Mouse (Mus musculus) heart, embryonic 12.5 days (tissue): ENCODE results near the gene C3. TPM values are rescaled to one million over a fixed set of nuclear protein-coding genes. Genes with fewer than 3 reads are reported as not detected.

Experiments
- ATAC-seq: fragments of 200-750 bp; cut with Nextera tagmentation; 2 replicates; pipeline ENCODE4 v1.8.0; 2017; ENCODE audit warnings: moderate TSS enrichment, moderate library complexity; ENCODE audit not compliant: insufficient number of reproducible peaks, low FRiP score
- H3K27ac ChIP-seq: fragments of 300-500 bp; sonication (generic); 2 replicates; pipeline ENCODE4 v1.5.1; 2016; ENCODE audit warnings: mild to moderate bottlenecking, moderate library complexity; ENCODE audit not compliant: poor library complexity, severe bottlenecking
- H3K27me3 ChIP-seq: fragments of 300-500 bp; sonication (generic); replicated peaks from 2 replicates; pipeline ENCODE4 v1.6.1; 2016; ENCODE audit warnings: mild to moderate bottlenecking, moderate library complexity
- H3K36me3 ChIP-seq: fragments of 300-500 bp; sonication (generic); 2 replicates; pipeline ENCODE4 v1.6.1; 2016; ENCODE audit warnings: mild to moderate bottlenecking, moderate library complexity
- H3K4me1 ChIP-seq: fragments of 300-500 bp; sonication (generic); replicated peaks from 2 replicates; pipeline ENCODE4 v1.6.1; 2016; ENCODE audit warnings: mild to moderate bottlenecking
- H3K4me2 ChIP-seq: fragments of 300-500 bp; sonication (generic); 2 replicates; pipeline ENCODE4 v1.6.1; 2016; ENCODE audit warnings: mild to moderate bottlenecking, moderate library complexity
- H3K4me3 ChIP-seq: fragments of 300-500 bp; sonication (generic); 2 replicates; pipeline ENCODE4 v1.5.1; 2016; ENCODE audit warnings: mild to moderate bottlenecking
- H3K9ac ChIP-seq: fragments of 300-500 bp; sonication (generic); 2 replicates; pipeline ENCODE4 v1.6.1; 2016; ENCODE audit warnings: mild to moderate bottlenecking, moderate library complexity
- H3K9me3 ChIP-seq: fragments of 300-500 bp; sonication (generic); replicated peaks from 2 replicates; pipeline ENCODE4 v1.6.1; 2016; ENCODE audit warnings: mild to moderate bottlenecking, moderate library complexity
- WGBS: fragments of 180-500 bp; shearing (Covaris S2); methylation state at CpG from one replicate; pipeline ENCODE4 v1.1.7; 2016; 5-methylcytosine and 5-hydroxymethylcytosine counted together
- polyA plus RNA-seq: library from polyadenylated mRNA; unstranded; fragments of >200 nt; fragmentation: Nextera tagmentation; extraction: Ambion mirVana; gene quantifications from 2 replicates; pipeline ENCODE4 v1.2.1, GENCODE M21; 2016

Gene C3
- polyA plus RNA-seq, 1 experiment from 2014 or later = 2.6 TPM

DNA sequence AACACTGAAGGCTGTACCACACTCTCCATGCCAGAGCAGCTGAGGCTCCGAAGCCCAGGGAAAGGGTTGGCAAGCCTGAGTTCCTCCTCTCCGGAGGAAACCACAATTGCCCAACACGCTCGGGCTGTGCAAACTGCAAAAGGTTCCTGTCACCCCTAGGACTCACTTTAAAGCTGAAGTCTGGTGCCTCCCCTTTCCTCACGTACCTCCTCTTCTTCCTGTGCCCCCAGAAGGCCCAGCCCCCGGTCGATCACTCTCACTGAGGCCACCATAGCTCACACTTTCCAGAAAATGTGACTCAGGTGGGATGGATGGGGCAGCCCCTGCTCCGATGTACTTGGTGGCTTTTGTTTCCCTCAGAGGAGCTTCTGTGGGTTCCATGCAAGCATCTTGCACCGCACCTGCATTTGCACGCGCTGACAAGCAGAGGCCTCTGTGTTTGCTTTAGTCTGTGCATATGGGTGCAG lies 33.9 kb downstream of the C3 start, which contains the start of gene Tnfsf14:
Gene Tnfsf14, minus strand, starts transcription at position 137 of the 467 bp plus-strand sequence.
- WGBS = 76% methylated on average over 11 of the region's 11 CpGs

DNA sequence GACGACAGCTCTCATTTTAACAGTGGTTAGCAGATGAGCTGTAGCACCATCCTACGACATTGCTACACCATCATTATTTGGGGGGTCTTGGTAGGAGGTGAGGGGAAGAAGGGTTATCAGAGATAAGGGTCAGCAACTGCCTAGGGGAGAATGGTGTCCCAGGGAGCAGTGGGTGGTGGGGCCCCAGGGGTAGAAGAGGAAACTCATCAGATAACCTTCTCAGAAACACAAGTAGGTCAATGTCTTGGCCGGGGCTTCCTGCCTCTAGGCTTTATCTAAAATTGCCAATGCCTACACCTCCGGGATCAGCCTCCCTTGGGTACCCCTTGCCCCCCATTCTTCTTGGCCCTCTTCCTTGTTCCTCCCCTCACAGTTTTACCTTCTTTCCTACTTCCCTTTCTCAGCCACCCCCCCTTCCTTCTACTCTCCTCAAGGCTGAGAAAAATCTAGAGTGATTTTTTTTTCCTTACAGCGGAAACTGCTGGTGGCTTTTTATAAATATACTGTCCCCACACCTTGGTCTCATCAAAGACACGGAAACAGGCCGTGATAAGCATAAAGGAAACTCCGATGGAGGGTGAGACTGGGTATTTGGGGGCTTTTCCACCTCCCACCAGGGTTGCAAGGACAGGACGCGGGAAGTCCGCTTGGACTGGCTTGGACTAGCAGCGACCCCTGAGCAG lies 39.3 kb downstream of the C3 start:
- no peak overlapping the region for H3K9ac ChIP-seq
- H3K4me3 ChIP-seq = no peak overlapping the region
- no peaks in the 10 kb centered on the region for H3K36me3 ChIP-seq
- ATAC-seq = no peak
- no peak overlapping the region for H3K4me2 ChIP-seq
- H3K9me3 ChIP-seq = no peaks in the 10 kb centered on the region
- H3K4me1 ChIP-seq = no peaks in the 10 kb centered on the region
- no peaks in the 10 kb centered on the region for H3K27me3 ChIP-seq
- WGBS = 63% methylated on average over 12 of the region's 12 CpGs
- no peak overlapping the region for H3K27ac ChIP-seq

More for the DNA sequence above, 33.9 kb downstream of the C3 start, which contains the start of gene Tnfsf14:
- no peaks in the 10 kb centered on the region for H3K36me3 ChIP-seq
- H3K4me3 ChIP-seq = no peak within 1 kb of the TSS
- H3K9me3 ChIP-seq = no peaks in the 10 kb centered on the region
- no peak within 1 kb of the TSS for H3K9ac ChIP-seq
- H3K4me2 ChIP-seq = no peak within 1 kb of the TSS
- H3K27ac ChIP-seq = no peak within 1 kb of the TSS
- no peaks in the 10 kb centered on the region for H3K27me3 ChIP-seq
- no peak for ATAC-seq
- no peaks in the 10 kb centered on the region for H3K4me1 ChIP-seq

DNA sequence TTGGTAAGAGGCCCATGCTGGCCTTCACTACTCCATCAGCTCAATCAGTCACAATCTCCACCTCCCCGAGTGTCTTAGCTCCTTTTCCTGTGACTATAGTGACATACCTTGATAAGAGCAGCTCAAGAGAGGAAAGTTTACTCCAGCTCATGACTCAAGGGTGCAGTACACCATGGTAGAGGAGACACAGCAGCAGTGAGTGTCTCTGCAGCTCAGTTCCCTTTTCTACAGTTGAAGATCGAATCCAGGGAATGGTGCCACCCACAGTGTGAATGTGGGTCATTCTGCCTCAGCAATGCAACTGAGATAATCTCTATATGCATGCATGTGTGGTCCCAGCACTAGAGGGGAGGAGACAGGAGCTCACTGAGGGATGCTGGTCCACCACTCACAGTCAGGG lies 42.3 kb downstream of the C3 start:
- ATAC-seq = no peak
- Histone ChIP-seq H3K27me3 (no peaks in the 10 kb centered on the region), H3K27ac (no peak overlapping the region), H3K4me2 (no peak overlapping the region), H3K9ac (no peak overlapping the region), H3K4me1 (no peaks in the 10 kb centered on the region), H3K4me3 (no peak overlapping the region), H3K36me3 (no peaks in the 10 kb centered on the region), H3K9me3 (no peaks in the 10 kb centered on the region)
- WGBS = 53% methylated on average over 2 of the region's 2 CpGs

DNA sequence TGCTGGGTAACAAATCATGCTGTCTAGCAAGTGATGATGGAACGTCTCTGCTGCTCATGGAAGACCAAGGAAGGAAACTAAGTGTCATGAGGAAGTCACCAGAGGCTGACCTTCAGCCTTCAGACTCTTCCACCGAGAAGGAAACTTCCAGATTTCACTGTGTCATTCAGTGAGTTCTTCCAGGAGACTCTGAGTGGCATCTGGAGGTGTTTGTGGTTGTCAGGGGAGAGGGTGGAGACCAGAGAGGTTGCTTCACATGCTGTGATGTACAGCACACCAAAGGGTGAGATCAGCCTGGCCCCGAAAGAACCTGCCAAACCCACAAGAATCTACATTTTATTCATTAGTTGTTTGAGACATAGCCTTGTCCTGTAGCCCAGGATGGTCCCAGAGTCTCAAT lies 45.1 kb downstream of the C3 start:
- H3K27ac ChIP-seq = no peak overlapping the region
- H3K9ac ChIP-seq = no peak overlapping the region
- WGBS = 56% methylated on average over 3 of the region's 3 CpGs
- no peaks in the 10 kb centered on the region for H3K4me1 ChIP-seq
- no peaks in the 10 kb centered on the region for H3K36me3 ChIP-seq
- H3K4me3 ChIP-seq = no peak overlapping the region
- no peaks in the 10 kb centered on the region for H3K9me3 ChIP-seq
- no peak for ATAC-seq
- H3K27me3 ChIP-seq = no peaks in the 10 kb centered on the region
- H3K4me2 ChIP-seq = no peak overlapping the region

DNA sequence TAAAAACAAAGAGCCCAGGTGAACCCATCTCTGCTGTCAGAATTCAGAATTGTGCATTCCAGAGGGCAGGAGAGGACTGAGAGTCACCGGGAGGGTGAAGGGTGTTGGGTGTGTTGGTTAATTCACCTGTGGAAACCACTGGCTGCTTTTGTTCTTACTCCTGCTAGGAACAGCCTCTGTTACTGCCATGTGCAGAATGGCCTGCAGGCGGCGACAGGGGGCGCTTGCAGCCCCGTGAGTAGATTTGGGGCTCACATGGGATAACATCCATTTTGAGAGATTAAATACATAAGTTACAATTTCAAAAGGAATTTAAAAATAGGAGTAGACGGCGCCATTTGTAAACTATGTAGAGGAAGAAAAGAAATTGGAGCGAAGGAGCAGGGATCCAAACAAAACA lies 47.6 kb downstream of the C3 start:
- WGBS = 26% methylated on average over 8 of the region's 8 CpGs
- no peak for ATAC-seq
- Histone ChIP-seq H3K9ac (no peak overlapping the region), H3K27me3 (no peaks in the 10 kb centered on the region), H3K4me2 (no peak overlapping the region), H3K9me3 (no peaks in the 10 kb centered on the region), H3K27ac (no peak overlapping the region), H3K4me3 (no peak overlapping the region), H3K36me3 (no peaks in the 10 kb centered on the region), H3K4me1 (no peaks in the 10 kb centered on the region)

DNA sequence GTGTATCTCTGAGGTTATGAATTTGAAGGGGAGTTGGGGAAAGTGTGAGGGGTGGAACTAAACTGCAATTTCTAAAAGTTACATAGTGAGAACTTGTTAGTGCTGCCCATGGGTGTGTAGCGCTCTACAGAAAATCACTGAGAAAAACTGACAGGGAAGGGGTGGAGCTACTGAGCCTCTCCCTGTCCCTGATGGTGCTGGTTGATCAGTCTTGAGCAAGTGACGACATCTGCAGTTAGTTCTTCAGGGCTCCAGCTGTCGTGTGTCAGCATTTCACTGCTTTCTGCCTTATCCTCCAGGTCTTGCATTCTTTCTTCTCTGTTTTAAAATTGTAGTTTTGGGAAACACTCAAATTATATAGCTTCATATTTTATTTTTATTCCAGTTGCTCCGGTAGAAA lies 54.6 kb downstream of the C3 start:
- H3K27me3 ChIP-seq = no peaks in the 10 kb centered on the region
- H3K27ac ChIP-seq = no peak overlapping the region
- WGBS = 46% methylated on average over 4 of the region's 4 CpGs
- no peak overlapping the region for H3K9ac ChIP-seq
- H3K9me3 ChIP-seq = no peaks in the 10 kb centered on the region
- no peak overlapping the region for H3K4me3 ChIP-seq
- H3K4me2 ChIP-seq = no peak overlapping the region
- H3K36me3 ChIP-seq = no peaks in the 10 kb centered on the region
- no peak for ATAC-seq
- no peaks in the 10 kb centered on the region for H3K4me1 ChIP-seq

DNA sequence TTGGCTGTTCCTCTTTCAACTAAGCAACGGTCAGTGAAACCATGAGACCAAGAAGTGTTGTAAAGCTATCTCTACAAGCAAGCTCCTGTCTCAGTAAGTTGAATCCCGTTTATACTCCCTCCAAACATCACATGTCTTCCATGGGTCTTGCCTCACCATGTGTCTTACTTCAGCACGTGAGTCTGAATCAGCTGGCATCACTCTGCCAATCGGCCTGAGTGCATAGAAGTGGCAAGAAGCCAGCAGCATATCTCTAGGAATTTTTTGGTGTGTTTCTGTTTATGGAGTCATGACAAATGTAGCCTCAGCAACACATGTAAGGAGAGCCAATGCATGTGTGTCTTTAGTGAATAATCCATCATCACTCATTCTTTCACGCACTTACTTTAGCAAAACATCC lies 55.6 kb downstream of the C3 start:
- H3K36me3 ChIP-seq = no peaks in the 10 kb centered on the region
- no peaks in the 10 kb centered on the region for H3K9me3 ChIP-seq
- H3K4me2 ChIP-seq = no peak overlapping the region
- WGBS = 67% methylated on average over 5 of the region's 5 CpGs
- H3K4me3 ChIP-seq = no peak overlapping the region
- no peak for ATAC-seq
- no peaks in the 10 kb centered on the region for H3K27me3 ChIP-seq
- H3K9ac ChIP-seq = no peak overlapping the region
- H3K4me1 ChIP-seq = no peaks in the 10 kb centered on the region
- H3K27ac ChIP-seq = no peak overlapping the region

DNA sequence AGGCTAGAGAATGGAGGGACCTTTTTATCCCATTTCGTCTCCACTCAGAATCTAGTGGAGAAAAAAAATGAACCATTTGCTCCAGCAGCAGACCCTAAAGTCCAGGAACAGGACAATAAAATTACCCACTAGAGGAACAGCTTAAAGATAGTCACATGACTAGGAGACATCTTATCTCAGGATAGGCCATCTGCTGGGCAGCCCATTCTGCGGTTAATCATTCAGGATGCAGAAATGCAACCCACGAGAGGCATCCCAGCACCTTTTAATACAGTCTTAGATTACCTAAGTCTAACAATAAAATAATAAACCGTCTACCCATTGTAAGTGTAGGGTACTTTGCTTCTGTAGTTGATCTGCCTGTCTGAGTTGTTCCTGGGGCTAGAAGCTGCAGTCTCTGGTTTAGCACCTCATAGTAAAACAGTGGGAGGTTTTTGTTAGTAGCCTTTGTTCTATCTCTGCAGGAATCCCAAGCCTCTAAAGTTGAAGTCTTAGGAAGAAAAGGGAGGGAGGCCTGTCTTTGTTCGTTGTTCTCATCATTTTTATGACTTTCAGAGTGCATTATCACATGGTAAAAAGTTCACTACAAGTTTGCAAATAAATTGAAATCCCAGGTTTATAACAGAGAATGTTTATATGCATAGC lies 57.2 kb downstream of the C3 start:
- no peak overlapping the region for H3K9ac ChIP-seq
- no peaks in the 10 kb centered on the region for H3K4me1 ChIP-seq
- no peaks in the 10 kb centered on the region for H3K9me3 ChIP-seq
- no peak for ATAC-seq
- no peaks in the 10 kb centered on the region for H3K36me3 ChIP-seq
- no peak overlapping the region for H3K4me2 ChIP-seq
- H3K27ac ChIP-seq = no peak overlapping the region
- no peaks in the 10 kb centered on the region for H3K27me3 ChIP-seq
- WGBS = 46% methylated on average over 5 of the region's 5 CpGs
- H3K4me3 ChIP-seq = no peak overlapping the region

DNA sequence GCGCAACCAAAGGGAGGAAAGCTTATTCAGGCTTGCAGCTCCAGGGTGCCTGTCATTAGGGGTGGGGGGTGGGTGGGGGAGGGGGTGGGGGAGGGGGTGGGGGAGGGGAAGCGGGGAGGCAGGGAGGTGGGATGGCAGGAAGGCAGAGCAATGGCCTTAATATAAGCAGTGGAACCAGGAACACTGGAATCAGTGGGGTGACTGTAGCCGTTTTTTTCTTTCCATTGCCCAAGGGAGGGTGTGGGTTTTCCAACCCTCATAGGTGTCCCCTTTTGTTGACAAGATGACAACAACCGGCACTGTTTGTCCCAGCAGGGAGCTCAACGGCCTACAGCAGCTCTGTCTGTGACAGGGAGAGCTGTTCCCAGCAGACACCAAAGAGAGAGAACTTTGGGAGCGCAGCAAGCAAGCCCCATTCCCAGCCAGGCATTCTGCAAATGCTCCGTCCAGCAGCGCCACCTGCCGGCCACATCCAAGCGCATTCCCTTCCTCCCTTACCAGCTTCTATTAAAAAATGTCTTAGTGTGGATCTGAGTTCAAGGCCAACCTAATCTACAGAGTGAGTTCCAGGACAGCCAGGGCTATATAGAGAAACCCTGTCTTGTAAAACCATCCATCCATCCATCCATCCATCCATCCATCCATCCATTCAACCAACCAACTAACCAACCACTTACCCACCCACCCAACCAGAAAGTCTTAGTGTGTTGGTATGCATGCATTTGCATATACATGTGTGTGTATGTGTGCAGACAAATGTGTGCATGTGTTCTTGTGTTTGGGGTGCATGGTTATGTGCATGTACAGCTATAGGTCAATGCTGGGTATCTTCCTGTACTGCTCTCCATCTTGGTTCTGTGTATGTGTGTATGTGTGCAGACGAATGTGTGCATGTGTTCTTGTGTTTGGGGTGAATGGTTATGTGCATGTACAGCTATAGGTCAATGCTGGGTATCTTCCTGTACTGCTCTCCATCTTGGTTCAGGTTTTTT lies 60.8 kb downstream of the C3 start:
- Histone ChIP-seq H3K4me2 (peak overlapping the region; percentile 46), H3K27ac (no peak overlapping the region), H3K9ac (no peak overlapping the region), H3K9me3 (no peaks in the 10 kb centered on the region), H3K36me3 (no peaks in the 10 kb centered on the region), H3K4me1 (no peaks in the 10 kb centered on the region), H3K27me3 (no peaks in the 10 kb centered on the region), H3K4me3 (no peak overlapping the region)
- WGBS = 9% methylated on average over 11 of the region's 11 CpGs
- ATAC-seq = peak; percentile 69
